Mouse (Mus musculus) kidney, embryonic 16.5 days (tissue): ENCODE measurements around the gene Pknox2. TPM values are rescaled to one million over a fixed set of nuclear protein-coding genes. Genes with fewer than 3 reads are reported as not detected.

Source experiments
- ATAC-seq: fragments of 200-750 bp; cut with Nextera tagmentation; 2 replicates; pipeline ENCODE4 v1.8.0; 2017; ENCODE audit warnings: moderate TSS enrichment; ENCODE audit not compliant: low FRiP score, low TSS enrichment
- H3K27ac ChIP-seq: fragments of 300-500 bp; sonication (generic); 2 replicates; pipeline ENCODE4 v1.5.1; 2014; ENCODE audit warnings: low read length
- H3K27me3 ChIP-seq: fragments of 300-500 bp; sonication (generic); 2 replicates; pipeline ENCODE4 v1.6.1; 2014; ENCODE audit warnings: low read length, control low read depth, mixed read lengths; ENCODE audit not compliant: insufficient read depth
- H3K36me3 ChIP-seq: fragments of 300-500 bp; sonication (generic); 2 replicates; pipeline ENCODE4 v1.6.1; 2014; ENCODE audit warnings: low read length, control low read depth, mixed read lengths; ENCODE audit not compliant: insufficient read depth
- H3K4me1 ChIP-seq: fragments of 300-500 bp; sonication (generic); 2 replicates; pipeline ENCODE4 v1.6.1; 2014; ENCODE audit warnings: low read length, control low read depth, mixed read lengths; ENCODE audit not compliant: insufficient read depth
- H3K4me2 ChIP-seq: fragments of 300-500 bp; sonication (generic); replicated peaks from 2 replicates; pipeline ENCODE4 v1.6.1; 2014; ENCODE audit warnings: low read depth, low read length
- H3K4me3 ChIP-seq: fragments of 300-500 bp; sonication (generic); 2 replicates; pipeline ENCODE4 v1.5.1; 2014; ENCODE audit warnings: mild to moderate bottlenecking, low read length
- H3K9ac ChIP-seq: fragments of 300-500 bp; sonication (generic); replicated peaks from 2 replicates; pipeline ENCODE4 v1.6.1; 2014; ENCODE audit warnings: low read length
- H3K9me3 ChIP-seq: fragments of 300-500 bp; sonication (generic); 2 replicates; pipeline ENCODE4 v1.6.1; 2016; ENCODE audit warnings: low read length, control low read depth
- WGBS: fragments of 180-500 bp; shearing (Covaris S2); extraction: QIAGEN DNeasy Blood & Tissue Kit; methylation state at CpG from one replicate; pipeline ENCODE4 v1.1.7; 2014; 5-methylcytosine and 5-hydroxymethylcytosine counted together
- polyA plus RNA-seq: library from polyadenylated mRNA; unstranded; fragments of >200 nt; fragmentation: Nextera tagmentation; extraction: Ambion mirVana; gene quantifications from 2 replicates; pipeline ENCODE4 v1.2.1, GENCODE M21; 2015

Gene Pknox2
- polyA plus RNA-seq, 1 experiment from 2014 or later = 11.0 TPM

DNA sequence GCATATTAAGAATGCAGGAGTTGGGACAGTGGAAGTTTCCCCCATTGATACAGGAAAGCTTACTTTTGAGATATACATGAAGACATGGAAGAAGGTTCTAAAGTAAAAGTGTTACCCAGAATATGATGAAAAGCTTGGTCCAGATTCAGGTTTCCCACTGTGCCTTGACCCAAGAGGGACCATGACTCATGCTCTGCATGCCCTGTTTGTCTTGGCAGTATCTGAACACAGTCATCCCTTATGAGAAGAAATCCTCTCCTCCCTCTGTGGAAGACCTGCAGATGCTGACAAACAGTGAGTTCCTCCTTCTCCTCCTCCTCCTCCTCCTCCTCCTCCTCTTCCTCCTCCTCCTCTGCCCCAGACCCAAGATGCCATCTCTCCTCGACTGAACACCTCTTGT lies 276.9 kb downstream of the Pknox2 start:
- no peak overlapping the region for H3K27ac ChIP-seq
- ATAC-seq = no peak
- H3K36me3 ChIP-seq = no peaks in the 10 kb centered on the region
- no peak overlapping the region for H3K4me3 ChIP-seq
- WGBS = 75% methylated on average over 1 of the region's 1 CpGs
- H3K9me3 ChIP-seq = no peaks in the 10 kb centered on the region
- H3K9ac ChIP-seq = no peak overlapping the region
- H3K27me3 ChIP-seq = no peaks in the 10 kb centered on the region
- no peaks in the 10 kb centered on the region for H3K4me1 ChIP-seq
- no peak overlapping the region for H3K4me2 ChIP-seq

DNA sequence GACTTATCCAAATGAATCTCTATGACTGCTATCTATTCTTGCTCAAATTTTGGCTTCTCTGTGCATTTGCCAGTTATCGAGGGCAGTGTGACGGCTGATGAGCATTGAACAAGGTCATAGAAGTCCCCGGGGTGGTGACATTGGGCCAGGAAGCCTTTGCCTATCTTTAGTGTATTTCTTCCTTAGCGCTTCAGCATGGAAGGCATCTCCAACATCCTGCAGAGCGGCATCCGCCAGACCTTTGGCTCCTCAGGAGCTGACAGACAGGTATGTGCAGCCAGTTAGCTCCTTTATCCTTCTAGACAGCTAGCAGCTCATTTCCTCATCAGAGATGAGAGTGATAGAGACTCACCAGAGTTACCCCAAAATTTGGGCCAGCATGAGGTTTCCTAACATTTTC lies 278.5 kb downstream of the Pknox2 start:
- no peaks in the 10 kb centered on the region for H3K9me3 ChIP-seq
- no peaks in the 10 kb centered on the region for H3K36me3 ChIP-seq
- no peak overlapping the region for H3K4me3 ChIP-seq
- H3K27ac ChIP-seq = no peak overlapping the region
- H3K9ac ChIP-seq = no peak overlapping the region
- WGBS = 89% methylated on average over 6 of the region's 6 CpGs
- ATAC-seq = no peak
- no peaks in the 10 kb centered on the region for H3K27me3 ChIP-seq
- H3K4me1 ChIP-seq = no peaks in the 10 kb centered on the region
- H3K4me2 ChIP-seq = no peak overlapping the region

DNA sequence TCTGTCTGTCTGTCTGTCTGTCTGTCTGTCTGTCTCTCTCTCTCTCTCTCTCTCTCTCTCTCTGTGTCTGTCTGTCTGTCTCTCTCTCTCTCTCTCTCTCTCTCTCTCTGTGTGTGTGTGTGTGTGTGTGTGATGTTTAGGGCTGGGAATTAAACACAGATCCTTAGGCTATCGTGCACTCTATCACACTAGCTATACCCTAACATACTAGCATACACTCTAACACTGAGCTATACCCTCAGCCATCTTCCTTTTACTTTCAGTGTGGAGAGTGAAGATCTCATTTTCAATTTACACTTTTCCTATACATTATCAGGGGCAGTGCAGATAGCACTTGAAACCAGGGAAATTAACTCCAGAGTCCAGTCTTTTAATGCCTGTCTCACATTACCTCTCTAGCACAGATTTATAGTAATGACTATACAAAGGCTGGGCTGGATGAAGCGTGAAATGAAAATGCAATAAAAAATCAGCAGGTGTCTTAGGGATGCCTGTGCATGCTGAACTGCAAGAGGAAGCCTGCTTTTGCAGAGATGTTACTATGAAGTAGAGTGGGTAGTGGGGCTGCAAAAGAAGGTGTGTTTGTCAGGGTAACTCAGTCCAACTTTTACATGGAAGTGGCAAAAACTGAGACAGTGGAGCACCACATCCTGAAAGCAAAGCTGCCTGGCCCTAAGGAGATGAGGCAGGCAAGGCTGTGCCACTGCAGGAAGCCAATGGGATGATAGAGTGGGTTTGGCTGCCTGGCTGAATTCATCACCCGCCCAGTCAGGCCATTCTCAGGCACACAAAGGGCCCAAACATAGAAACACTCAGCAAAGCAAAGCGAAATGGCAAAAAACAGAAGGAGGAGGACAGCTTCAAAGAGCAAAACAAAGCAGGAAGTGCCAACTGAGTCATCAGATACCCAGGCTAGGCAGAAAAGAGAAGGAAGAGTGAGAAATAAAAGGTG lies 282.1 kb downstream of the Pknox2 start:
- H3K9ac ChIP-seq = no peak overlapping the region
- no peak overlapping the region for H3K27ac ChIP-seq
- H3K4me1 ChIP-seq = no peaks in the 10 kb centered on the region
- 0 out of 2 replicates have a peak, but pooled peaks have one; percentile 54 for ATAC-seq
- H3K36me3 ChIP-seq = no peaks in the 10 kb centered on the region
- 34% methylated on average over 4 of the region's 4 CpGs for WGBS
- H3K4me3 ChIP-seq = no peak overlapping the region
- no peaks in the 10 kb centered on the region for H3K27me3 ChIP-seq
- no peaks in the 10 kb centered on the region for H3K9me3 ChIP-seq
- H3K4me2 ChIP-seq = no peak overlapping the region

DNA sequence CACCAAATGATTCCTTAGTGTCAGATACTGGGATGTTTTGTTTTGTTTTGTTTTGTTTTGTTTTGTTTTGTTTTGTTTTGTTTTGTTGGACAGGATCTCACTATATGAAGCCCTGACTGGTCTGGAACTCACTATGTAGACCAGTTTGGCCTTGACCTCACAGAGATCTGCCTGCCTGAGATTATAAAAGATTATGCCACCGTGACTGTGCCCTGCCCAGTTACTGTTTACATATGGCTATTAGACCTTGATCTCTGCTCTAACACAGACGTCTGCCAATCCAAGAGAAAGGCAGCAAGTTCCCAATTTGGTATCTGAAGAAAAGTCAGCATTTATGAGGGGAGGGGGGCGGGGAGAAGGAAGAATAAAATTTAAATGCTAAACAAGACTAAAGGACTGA lies 283.5 kb downstream of the Pknox2 start:
- Histone ChIP-seq H3K27me3 (no peaks in the 10 kb centered on the region), H3K4me3 (no peak overlapping the region), H3K27ac (no peak overlapping the region), H3K36me3 (no peaks in the 10 kb centered on the region), H3K4me2 (no peak overlapping the region), H3K4me1 (no peaks in the 10 kb centered on the region), H3K9ac (no peak overlapping the region), H3K9me3 (no peaks in the 10 kb centered on the region)
- ATAC-seq = no peak
- WGBS = 46% methylated on average over 3 of the region's 3 CpGs

DNA sequence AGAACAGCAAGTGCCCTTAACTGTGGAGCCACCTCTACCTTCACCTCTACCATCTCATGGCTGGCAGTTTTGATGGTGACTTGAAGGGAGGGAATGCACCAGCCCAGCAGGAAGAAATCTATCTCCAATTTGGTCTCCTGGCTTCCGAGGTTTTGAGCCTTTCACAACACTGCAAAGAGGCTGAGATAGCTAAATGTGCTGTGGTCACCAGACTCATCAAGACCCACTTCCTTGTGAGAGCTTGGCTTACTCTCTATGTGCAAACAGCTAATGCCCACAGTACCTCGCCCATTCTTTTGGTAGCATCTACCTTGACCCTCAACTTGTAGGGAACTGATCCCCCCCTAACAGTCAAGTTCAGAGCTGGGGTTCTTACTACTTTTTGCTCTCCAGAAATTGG lies 284.6 kb downstream of the Pknox2 start:
- no peak overlapping the region for H3K4me2 ChIP-seq
- 92% methylated on average over 2 of the region's 2 CpGs for WGBS
- H3K36me3 ChIP-seq = no peaks in the 10 kb centered on the region
- no peak overlapping the region for H3K4me3 ChIP-seq
- H3K9ac ChIP-seq = no peak overlapping the region
- no peak for ATAC-seq
- no peaks in the 10 kb centered on the region for H3K4me1 ChIP-seq
- no peak overlapping the region for H3K27ac ChIP-seq
- H3K27me3 ChIP-seq = no peaks in the 10 kb centered on the region
- H3K9me3 ChIP-seq = no peaks in the 10 kb centered on the region

DNA sequence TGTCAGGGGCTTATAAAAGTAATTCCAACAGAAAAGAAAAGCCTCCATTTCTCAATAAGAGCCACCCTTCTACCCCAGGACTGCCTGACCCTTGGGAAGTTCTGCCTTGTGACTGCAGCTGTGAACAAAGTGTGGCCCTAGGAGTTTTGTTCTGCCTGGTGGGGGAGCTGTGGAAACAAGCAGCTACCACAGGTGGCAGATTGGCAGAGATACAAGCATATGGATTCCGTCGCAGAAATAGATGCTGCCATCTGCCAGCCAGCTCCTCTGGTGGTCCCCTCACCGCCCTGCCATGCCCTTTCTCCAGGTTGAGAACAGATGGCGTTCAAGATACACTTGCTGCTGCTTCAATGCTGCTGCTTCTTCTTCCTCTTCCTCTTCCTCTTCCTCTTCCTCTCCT lies 288.5 kb downstream of the Pknox2 start:
- no peak overlapping the region for H3K27ac ChIP-seq
- no peaks in the 10 kb centered on the region for H3K27me3 ChIP-seq
- no peak overlapping the region for H3K9ac ChIP-seq
- H3K4me3 ChIP-seq = no peak overlapping the region
- no peaks in the 10 kb centered on the region for H3K4me1 ChIP-seq
- 32% methylated on average over 4 of the region's 4 CpGs for WGBS
- no peak overlapping the region for H3K4me2 ChIP-seq
- no peaks in the 10 kb centered on the region for H3K36me3 ChIP-seq
- H3K9me3 ChIP-seq = no peaks in the 10 kb centered on the region
- ATAC-seq = no peak

DNA sequence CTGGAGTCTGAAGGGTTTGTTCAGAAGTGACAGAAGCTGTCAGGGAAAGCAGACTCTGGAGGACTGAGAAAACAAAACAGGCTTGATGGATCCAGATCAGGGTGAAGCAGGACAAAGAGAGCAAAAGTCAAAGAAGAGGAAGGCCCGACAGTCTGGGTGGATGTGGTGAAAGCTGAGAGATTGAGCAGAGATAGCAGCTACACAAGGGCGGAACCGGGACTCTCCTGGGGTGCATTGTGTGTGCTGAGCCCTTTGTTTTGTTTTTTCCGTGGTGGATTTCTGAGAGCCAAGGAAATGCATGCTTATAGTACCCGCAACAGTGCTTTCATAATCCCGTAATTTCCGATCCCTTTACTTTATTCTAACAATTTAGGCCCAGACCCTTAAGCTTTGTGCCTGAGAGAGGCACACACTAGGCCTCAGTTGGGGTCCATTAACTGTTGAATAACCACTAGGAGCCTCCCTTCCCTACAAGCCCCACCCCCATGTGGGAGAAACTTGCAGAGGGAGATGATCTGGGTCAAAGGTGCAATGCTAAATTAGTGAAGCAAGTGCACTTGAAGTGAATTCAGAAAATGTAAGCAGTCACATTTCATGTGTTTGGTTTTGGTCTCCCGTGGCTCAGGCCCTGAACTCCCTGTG lies 289.6 kb downstream of the Pknox2 start:
- Histone ChIP-seq H3K27ac (no peak overlapping the region), H3K4me3 (no peak overlapping the region), H3K9ac (no peak overlapping the region), H3K4me1 (no peaks in the 10 kb centered on the region), H3K9me3 (no peaks in the 10 kb centered on the region), H3K27me3 (no peaks in the 10 kb centered on the region), H3K4me2 (no peak overlapping the region), H3K36me3 (no peaks in the 10 kb centered on the region)
- no peak for ATAC-seq
- 50% methylated on average over 8 of the region's 8 CpGs for WGBS

DNA sequence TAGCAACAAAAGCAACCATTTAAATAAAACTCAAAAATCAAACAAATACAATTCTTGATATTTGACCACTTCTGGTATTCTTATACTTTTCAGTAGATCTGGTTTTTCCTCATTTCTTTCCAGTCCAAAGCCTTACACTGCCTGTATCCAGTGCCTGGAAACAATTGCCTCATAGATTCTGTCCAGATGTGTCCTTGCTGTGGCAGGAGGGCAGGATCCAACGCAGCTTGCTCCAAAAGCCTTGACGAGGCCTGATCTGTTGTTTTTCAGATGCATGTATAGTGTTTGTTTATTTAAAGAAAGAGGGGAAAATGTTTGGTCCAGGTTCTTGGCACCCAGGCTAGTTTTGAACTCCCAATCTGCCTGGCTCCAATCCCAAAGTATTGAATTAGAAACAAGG lies 290.9 kb downstream of the Pknox2 start:
- no peak overlapping the region for H3K4me3 ChIP-seq
- H3K4me2 ChIP-seq = no peak overlapping the region
- H3K4me1 ChIP-seq = no peaks in the 10 kb centered on the region
- H3K9me3 ChIP-seq = no peaks in the 10 kb centered on the region
- H3K36me3 ChIP-seq = no peaks in the 10 kb centered on the region
- H3K27ac ChIP-seq = no peak overlapping the region
- WGBS = 75% methylated on average over 2 of the region's 2 CpGs
- H3K9ac ChIP-seq = no peak overlapping the region
- ATAC-seq = no peak
- no peaks in the 10 kb centered on the region for H3K27me3 ChIP-seq

DNA sequence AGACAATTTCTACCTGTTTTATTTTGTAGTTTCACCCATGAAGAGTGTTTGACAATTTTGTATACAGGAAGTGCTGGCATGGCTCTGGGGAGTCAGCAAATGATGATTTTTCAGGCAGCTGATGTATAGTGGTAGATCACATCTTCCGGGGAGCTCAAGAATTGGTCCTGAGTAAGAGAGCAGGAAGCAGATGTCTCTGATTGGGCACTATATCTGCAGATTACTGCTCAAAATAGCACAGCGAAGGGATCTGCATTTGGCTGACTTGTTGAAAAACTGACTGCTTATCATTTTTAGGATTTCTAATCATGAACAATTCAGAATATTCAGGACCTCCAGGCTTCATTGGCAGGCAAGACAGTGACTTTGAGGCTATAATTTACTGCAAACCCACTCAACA lies 295.0 kb downstream of the Pknox2 start:
- no peak overlapping the region for H3K4me2 ChIP-seq
- no peaks in the 10 kb centered on the region for H3K36me3 ChIP-seq
- no peak for ATAC-seq
- WGBS = 88% methylated on average over 2 of the region's 2 CpGs
- no peak overlapping the region for H3K9ac ChIP-seq
- H3K4me3 ChIP-seq = no peak overlapping the region
- H3K27me3 ChIP-seq = no peaks in the 10 kb centered on the region
- no peaks in the 10 kb centered on the region for H3K4me1 ChIP-seq
- H3K27ac ChIP-seq = no peak overlapping the region
- H3K9me3 ChIP-seq = no peaks in the 10 kb centered on the region

DNA sequence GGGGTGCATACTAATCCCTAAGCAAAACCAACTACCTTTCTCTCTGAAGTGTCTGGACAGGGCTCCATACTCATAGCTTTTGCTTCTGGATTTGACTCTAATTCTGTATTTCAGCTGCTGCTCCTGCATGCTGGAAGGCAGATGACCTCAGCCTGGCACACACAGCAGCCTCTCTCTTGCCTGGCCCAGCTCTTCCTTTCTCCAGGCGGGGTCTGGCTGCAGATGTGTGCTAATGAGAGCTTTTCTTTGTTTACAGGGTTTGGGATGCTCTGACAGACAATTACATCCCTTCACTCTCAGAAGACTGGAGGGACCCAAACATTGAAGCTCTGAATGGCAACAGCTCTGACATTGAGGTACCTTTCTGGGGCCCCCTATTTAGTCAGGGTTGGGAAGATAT lies 297.1 kb downstream of the Pknox2 start:
- H3K4me1 ChIP-seq = no peaks in the 10 kb centered on the region
- H3K9ac ChIP-seq = no peak overlapping the region
- ATAC-seq = no peak
- H3K36me3 ChIP-seq = no peaks in the 10 kb centered on the region
- H3K4me2 ChIP-seq = no peak overlapping the region
- no peaks in the 10 kb centered on the region for H3K9me3 ChIP-seq
- H3K4me3 ChIP-seq = no peak overlapping the region
- WGBS = 48% methylated on average over 1 of the region's 1 CpGs
- no peak overlapping the region for H3K27ac ChIP-seq
- H3K27me3 ChIP-seq = no peaks in the 10 kb centered on the region
